Mouse (Mus musculus) intestine, postnatal 0 days (tissue): Measurements from ENCODE around the gene Notch2. TPM values are rescaled to one million over a fixed set of nuclear protein-coding genes. Genes with fewer than 3 reads are reported as not detected.
A peak's percentile ranks its signal among the peaks of the same experiment; 100 is the strongest.

Source experiments
- ATAC-seq: fragments of 200-750 bp; cut with Nextera tagmentation; 2 replicates; pipeline ENCODE4 v1.8.0; 2017; ENCODE audit warnings: mild to moderate bottlenecking, moderate TSS enrichment, moderate library complexity
- H3K27ac ChIP-seq: fragments of 300-500 bp; sonication (generic); 2 replicates; pipeline ENCODE4 v1.5.1; 2014; ENCODE audit warnings: mild to moderate bottlenecking, low read depth, low read length, moderate library complexity
- H3K27me3 ChIP-seq: fragments of 300-500 bp; sonication (generic); replicated peaks from 2 replicates; pipeline ENCODE4 v1.6.1; 2014; ENCODE audit warnings: low read length, mixed read lengths; ENCODE audit not compliant: control insufficient read depth, insufficient read depth
- H3K36me3 ChIP-seq: fragments of 300-500 bp; sonication (generic); 2 replicates; pipeline ENCODE4 v1.6.1; 2014; ENCODE audit warnings: mild to moderate bottlenecking, moderate library complexity; ENCODE audit not compliant: control insufficient read depth, insufficient read depth
- H3K4me1 ChIP-seq: fragments of 300-500 bp; sonication (generic); replicated peaks from 2 replicates; pipeline ENCODE4 v1.6.1; 2014; ENCODE audit warnings: antibody characterized with exemption, low read length, mixed read lengths; ENCODE audit not compliant: control insufficient read depth, insufficient read depth
- H3K4me2 ChIP-seq: fragments of 300-500 bp; sonication (generic); replicated peaks from 2 replicates; pipeline ENCODE4 v1.6.1; 2014; ENCODE audit warnings: low read depth, mild to moderate bottlenecking, moderate library complexity
- H3K4me3 ChIP-seq: fragments of 300-500 bp; sonication (generic); 2 replicates; pipeline ENCODE4 v1.5.1; 2014; ENCODE audit warnings: low read depth, low read length
- H3K9ac ChIP-seq: fragments of 300-500 bp; sonication (generic); 2 replicates; pipeline ENCODE4 v1.6.1; 2014; ENCODE audit warnings: mild to moderate bottlenecking, low read depth, low read length
- H3K9me3 ChIP-seq: fragments of 300-500 bp; sonication (generic); 2 replicates; pipeline ENCODE4 v1.6.1; 2016; ENCODE audit warnings: mixed run types; ENCODE audit not compliant: control insufficient read depth
- CTCF ChIP-seq: sonication (generic); IDR thresholded peaks from 2 replicates; pipeline ENCODE4 v1.5.1; 2016; ENCODE audit warnings: low read depth, mild to moderate bottlenecking, control low read depth, antibody characterized with exemption, moderate library complexity
- WGBS: fragments of 180-500 bp; shearing (Covaris S2); extraction: QIAGEN DNeasy Blood & Tissue Kit; methylation state at CpG from one replicate; pipeline ENCODE4 v1.1.7; 2014; 5-methylcytosine and 5-hydroxymethylcytosine counted together
- polyA plus RNA-seq: library from polyadenylated mRNA; unstranded; fragments of >200 nt; fragmentation: Nextera tagmentation; extraction: Ambion mirVana; gene quantifications from 2 replicates; pipeline ENCODE4 v1.2.1, GENCODE M21; 2015

Gene Notch2
- polyA plus RNA-seq, 1 experiment from 2014 or later, result 4.9 TPM

DNA sequence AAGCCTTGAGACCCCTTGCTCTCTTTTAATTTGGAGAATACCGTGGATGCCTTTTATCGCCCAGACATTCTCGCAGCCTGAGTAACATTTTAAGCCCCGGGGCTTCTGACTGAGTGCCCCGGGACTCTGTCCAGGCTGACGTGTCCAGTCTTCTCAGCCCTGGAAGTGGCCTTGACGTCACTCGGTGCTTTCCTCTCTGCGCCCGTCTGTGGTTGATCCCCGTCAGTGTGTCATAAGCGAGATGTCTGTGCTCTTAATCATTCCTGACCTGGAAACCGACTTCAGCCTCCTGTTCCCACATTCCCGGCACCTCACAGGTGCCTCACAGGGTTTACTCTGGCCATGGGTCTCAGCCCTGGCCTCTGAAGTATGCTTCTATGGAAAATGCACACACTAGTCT lies 134.4 kb downstream of the Notch2 start:
- Histone ChIP-seq H3K4me2 (no peak overlapping the region), H3K9ac (no peak overlapping the region), H3K9me3 (no peaks in the 10 kb centered on the region), H3K4me3 (no peak overlapping the region), H3K4me1 (no peaks in the 10 kb centered on the region), H3K27ac (no peak overlapping the region), H3K27me3 (no peaks in the 10 kb centered on the region), H3K36me3 (peaks cover 48% of the 10 kb centered on the region)
- WGBS, result 94% methylated on average over 14 of the region's 14 CpGs
- ATAC-seq, result no peak
- TF ChIP-seq CTCF, result no peak

GRCm38 (mm10) chr3:98149881-98150280 lies 136.6 kb downstream of the Notch2 start:
- H3K36me3 ChIP-seq, result peaks cover 27% of the 10 kb centered on the region
- 74% methylated on average over 11 of the region's 11 CpGs for WGBS

DNA sequence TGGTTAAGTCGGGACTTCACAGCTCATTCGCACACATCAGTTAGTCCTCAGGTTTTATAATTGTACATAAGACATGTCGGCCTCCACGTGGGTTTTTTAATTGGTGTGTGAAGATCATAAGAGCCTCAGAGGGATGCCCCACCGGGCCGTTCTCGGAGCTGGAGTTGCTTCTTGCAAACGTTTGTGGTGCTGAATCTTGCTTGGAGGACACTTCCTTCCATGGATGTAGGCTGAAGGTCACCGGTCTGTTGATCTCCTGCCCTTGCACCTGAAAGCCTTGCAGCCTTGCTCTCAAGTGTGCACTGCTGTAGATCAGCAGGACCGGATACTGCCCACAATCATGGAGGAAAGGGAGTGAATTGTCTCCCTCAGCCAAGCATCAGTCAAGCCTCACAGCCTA lies 137.7 kb downstream of the Notch2 start:
- Histone ChIP-seq H3K36me3 (peaks cover 20% of the 10 kb centered on the region), H3K4me3 (no peak overlapping the region), H3K9me3 (no peaks in the 10 kb centered on the region), H3K9ac (no peak overlapping the region), H3K4me1 (no peaks in the 10 kb centered on the region), H3K27ac (no peak overlapping the region), H3K27me3 (no peaks in the 10 kb centered on the region), H3K4me2 (no peak overlapping the region)
- no peak for TF ChIP-seq CTCF
- WGBS, result 89% methylated on average over 10 of the region's 10 CpGs
- ATAC-seq, result no peak

More at GRCm38 (mm10) chr3:98149881-98150280, 136.6 kb downstream of the Notch2 start:
- Histone ChIP-seq H3K4me2 (no peak overlapping the region), H3K9ac (no peak overlapping the region), H3K27me3 (no peaks in the 10 kb centered on the region), H3K27ac (no peak overlapping the region), H3K9me3 (no peaks in the 10 kb centered on the region), H3K4me1 (no peaks in the 10 kb centered on the region), H3K4me3 (no peak overlapping the region)
- no peak for TF ChIP-seq CTCF
- no peak for ATAC-seq

GRCm38 (mm10) chr3:98153460-98153859 lies 140.1 kb downstream of the Notch2 start:
- no peak for TF ChIP-seq CTCF
- Histone ChIP-seq H3K36me3 (no peaks in the 10 kb centered on the region), H3K9ac (no peak overlapping the region), H3K4me3 (no peak overlapping the region), H3K4me1 (no peaks in the 10 kb centered on the region), H3K4me2 (no peak overlapping the region), H3K9me3 (no peaks in the 10 kb centered on the region), H3K27me3 (no peaks in the 10 kb centered on the region), H3K27ac (no peak overlapping the region)
- ATAC-seq, result no peak

DNA sequence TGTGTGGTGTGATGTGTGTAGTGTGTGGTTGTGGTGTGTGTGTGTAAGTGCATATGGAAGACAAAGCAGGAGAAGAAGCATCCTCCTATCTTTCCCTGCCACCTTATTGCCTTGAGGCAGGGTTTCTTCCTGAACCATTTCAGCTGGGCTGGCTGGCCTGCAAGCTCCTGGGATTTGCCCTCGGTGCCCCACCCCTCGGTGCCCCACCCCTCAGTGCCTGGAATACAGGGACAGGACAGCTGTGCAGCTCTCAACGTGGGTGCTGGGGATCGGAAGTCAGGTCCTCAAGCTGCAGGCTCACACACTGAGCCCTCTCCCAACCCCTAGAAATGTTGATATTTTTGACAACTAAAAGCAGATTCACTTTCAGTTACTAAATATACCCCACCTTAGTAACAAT lies 142.8 kb downstream of the Notch2 start:
- H3K36me3 ChIP-seq, result no peaks in the 10 kb centered on the region
- 16% methylated on average over 4 of the region's 4 CpGs for WGBS
- no peaks in the 10 kb centered on the region for H3K27me3 ChIP-seq
- no peak overlapping the region for H3K9ac ChIP-seq
- no peak for TF ChIP-seq CTCF
- H3K4me1 ChIP-seq, result no peaks in the 10 kb centered on the region
- H3K4me2 ChIP-seq, result 0 out of 2 replicates have a peak overlapping the region, but pooled peaks have one; percentile 6
- H3K9me3 ChIP-seq, result no peaks in the 10 kb centered on the region
- no peak overlapping the region for H3K4me3 ChIP-seq
- no peak overlapping the region for H3K27ac ChIP-seq
- ATAC-seq, result no peak

DNA sequence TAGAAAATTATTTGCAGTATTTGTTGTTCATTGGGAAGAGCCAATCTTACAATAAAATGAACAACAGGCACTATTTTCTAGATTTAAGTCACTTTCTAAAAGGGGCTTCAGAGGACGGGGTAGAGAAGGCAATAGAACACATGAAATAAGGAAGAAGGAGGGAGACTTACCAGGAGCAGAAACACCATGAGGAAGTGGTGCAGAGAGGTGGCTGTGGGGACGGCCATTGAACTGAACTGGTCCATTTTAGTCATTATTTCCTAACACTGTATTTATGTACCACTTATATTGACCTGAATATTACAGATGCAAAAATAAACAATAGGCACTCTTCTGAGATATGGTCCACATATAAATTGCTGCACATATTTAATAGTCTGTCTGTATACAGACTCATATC lies 143.7 kb downstream of the Notch2 start:
- Histone ChIP-seq H3K27me3 (no peaks in the 10 kb centered on the region), H3K4me3 (no peak overlapping the region), H3K27ac (no peak overlapping the region), H3K9ac (no peak overlapping the region), H3K4me2 (no peak overlapping the region), H3K36me3 (no peaks in the 10 kb centered on the region), H3K4me1 (no peaks in the 10 kb centered on the region), H3K9me3 (no peaks in the 10 kb centered on the region)
- WGBS, result 67% methylated on average over 2 of the region's 2 CpGs
- ATAC-seq, result no peak
- no peak for TF ChIP-seq CTCF

DNA sequence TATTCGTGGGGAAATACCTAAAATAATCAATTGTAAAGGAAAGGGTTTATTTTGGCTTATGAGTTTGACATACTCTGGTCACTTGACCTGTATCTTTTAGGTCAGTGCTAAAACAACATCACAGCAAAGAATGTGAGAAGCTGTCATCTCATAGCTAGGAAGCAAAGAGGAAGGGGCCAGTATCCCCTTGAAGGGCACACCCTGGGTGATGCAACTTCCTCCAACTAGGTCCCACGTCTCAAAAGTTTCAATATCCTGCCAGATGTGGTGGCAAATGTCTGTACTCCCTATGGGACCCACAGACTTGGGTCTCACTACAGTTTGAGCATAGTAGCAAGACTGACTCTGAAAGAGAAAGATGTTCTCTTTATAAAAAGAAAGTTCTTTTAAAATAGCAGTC lies 144.3 kb downstream of the Notch2 start:
- WGBS, result 52% methylated on average over 2 of the region's 2 CpGs
- no peak for TF ChIP-seq CTCF

More for the DNA sequence above, 144.3 kb downstream of the Notch2 start:
- Histone ChIP-seq H3K27ac (no peak overlapping the region), H3K4me1 (no peaks in the 10 kb centered on the region), H3K27me3 (no peaks in the 10 kb centered on the region), H3K9me3 (no peaks in the 10 kb centered on the region), H3K36me3 (no peaks in the 10 kb centered on the region), H3K4me2 (no peak overlapping the region), H3K9ac (no peak overlapping the region), H3K4me3 (no peak overlapping the region)
- no peak for ATAC-seq
